Mouse (Mus musculus) intestine, embryonic 15.5 days (tissue): ENCODE data around the gene Klrb1c. TPM values are rescaled to one million over a fixed set of nuclear protein-coding genes. Genes with fewer than 3 reads are reported as not detected.

Experiments used
- ATAC-seq: fragments of 200-750 bp; cut with Nextera tagmentation; 2 replicates; pipeline ENCODE4 v1.8.0; 2017; ENCODE audit warnings: moderate TSS enrichment, moderate library complexity
- H3K27ac ChIP-seq: fragments of 300-500 bp; sonication (generic); 2 replicates; pipeline ENCODE4 v1.5.1; 2015; ENCODE audit warnings: mild to moderate bottlenecking, inconsistent platforms
- H3K27me3 ChIP-seq: fragments of 300-500 bp; sonication (generic); replicated peaks from 2 replicates; pipeline ENCODE4 v1.6.1; 2015; ENCODE audit warnings: inconsistent platforms
- H3K36me3 ChIP-seq: fragments of 300-500 bp; sonication (generic); 2 replicates; pipeline ENCODE4 v1.6.1; 2015; ENCODE audit warnings: inconsistent platforms
- H3K4me1 ChIP-seq: fragments of 300-500 bp; sonication (generic); replicated peaks from 2 replicates; pipeline ENCODE4 v1.6.1; 2015; ENCODE audit warnings: inconsistent platforms
- H3K4me2 ChIP-seq: fragments of 300-500 bp; sonication (generic); replicated peaks from 2 replicates; pipeline ENCODE4 v1.6.1; 2015; ENCODE audit warnings: mild to moderate bottlenecking, inconsistent platforms
- H3K4me3 ChIP-seq: fragments of 300-500 bp; sonication (generic); replicated peaks from 2 replicates; pipeline ENCODE4 v1.5.1; 2015; ENCODE audit warnings: inconsistent platforms
- H3K9ac ChIP-seq: fragments of 300-500 bp; sonication (generic); 2 replicates; pipeline ENCODE4 v1.6.1; 2015; ENCODE audit warnings: inconsistent platforms
- H3K9me3 ChIP-seq: fragments of 300-500 bp; sonication (generic); 2 replicates; pipeline ENCODE4 v1.6.1; 2016; ENCODE audit warnings: inconsistent platforms
- WGBS: fragments of 180-500 bp; shearing (Covaris S2); methylation state at CpG from one replicate; pipeline ENCODE4 v1.1.7; 2015; 5-methylcytosine and 5-hydroxymethylcytosine counted together
- polyA plus RNA-seq: library from polyadenylated mRNA; unstranded; fragments of >200 nt; fragmentation: Nextera tagmentation; extraction: Ambion mirVana; gene quantifications from 2 replicates; pipeline ENCODE4 v1.2.1, GENCODE M21; 2015

The Klrb1c gene
- polyA plus RNA-seq: 0.30 and 0.34 TPM in 2 replicates

- H3K27me3 ChIP-seq: no peaks in the 10 kb centered on the region
- H3K36me3 ChIP-seq: no peaks in the 10 kb centered on the region
- ATAC-seq: no peak
- H3K9ac ChIP-seq: no peak within 1 kb of the TSS
- H3K4me1 ChIP-seq: no peaks in the 10 kb centered on the region
- no peak within 1 kb of the TSS for H3K4me2 ChIP-seq
- H3K27ac ChIP-seq: no peak within 1 kb of the TSS
- H3K9me3 ChIP-seq: no peaks in the 10 kb centered on the region
- WGBS: 91% methylated on average over 2 of the region's 2 CpGs
- H3K4me3 ChIP-seq: no peak within 1 kb of the TSS
Measured at GRCm38 (mm10) chr6:128789115-128789514, at the start of gene Klrb1c. TSS of gene Klrb1c (minus strand) at chr6:128789215.

- Histone ChIP-seq H3K27ac (peak overlapping the region; percentile 59), H3K36me3 (no peaks in the 10 kb centered on the region), H3K27me3 (no peaks in the 10 kb centered on the region), H3K4me3 (peak overlapping the region; percentile 61), H3K4me2 (peak overlapping the region; percentile 62), H3K9me3 (no peaks in the 10 kb centered on the region), H3K9ac (peak overlapping the region; percentile 50), H3K4me1 (peaks cover 9% of the 10 kb centered on the region; the same call in 1 of the 2 replicates)
- WGBS: 3% methylated on average over 14 of the region's 14 CpGs
- ATAC-seq: no peak
Measured at GRCm38 (mm10) chr6:128837454-128838341, 48.7 kb upstream of the Klrb1c start.

- H3K4me3 ChIP-seq: peak overlapping the region; percentile 61; the same call in 1 of the 2 replicates
- peak overlapping the region; percentile 62 for H3K4me2 ChIP-seq
- peak overlapping the region; percentile 59; the same call in 1 of the 2 replicates for H3K27ac ChIP-seq
- H3K9ac ChIP-seq: no peak overlapping the region
- H3K4me1 ChIP-seq: peaks cover 9% of the 10 kb centered on the region; the same call in 1 of the 2 replicates
- H3K9me3 ChIP-seq: no peaks in the 10 kb centered on the region
- 82% methylated on average over 6 of the region's 6 CpGs for whole genome bisulfite sequencing
- no peaks in the 10 kb centered on the region for H3K36me3 ChIP-seq
- no peak for ATAC-seq
- H3K27me3 ChIP-seq: no peaks in the 10 kb centered on the region
Measured at GRCm38 (mm10) chr6:128836955-128837334, 47.9 kb upstream of the Klrb1c start.

- 80% methylated on average over 8 of the region's 8 CpGs for WGBS
- H3K4me3 ChIP-seq: no peak overlapping the region
- H3K27me3 ChIP-seq: no peaks in the 10 kb centered on the region
- no peaks in the 10 kb centered on the region for H3K9me3 ChIP-seq
- H3K4me1 ChIP-seq: peaks cover 4% of the 10 kb centered on the region; the same call in 1 of the 2 replicates
- H3K9ac ChIP-seq: no peak overlapping the region
- H3K4me2 ChIP-seq: no peak overlapping the region
- no peak for ATAC-seq
- H3K27ac ChIP-seq: no peak overlapping the region
- H3K36me3 ChIP-seq: no peaks in the 10 kb centered on the region
Measured at GRCm38 (mm10) chr6:128836191-128836954, 47.4 kb upstream of the Klrb1c start.

GRCm38 (mm10) chr6:128835571-128835970, 46.6 kb upstream of the Klrb1c start:
- peak; percentile 36 for ATAC-seq
- no peaks in the 10 kb centered on the region for H3K36me3 ChIP-seq

GRCm38 (mm10) chr6:128833046-128833445, 44.0 kb upstream of the Klrb1c start:
- H3K4me2 ChIP-seq: no peak overlapping the region
- no peaks in the 10 kb centered on the region for H3K9me3 ChIP-seq
- H3K27ac ChIP-seq: no peak overlapping the region
- H3K36me3 ChIP-seq: no peaks in the 10 kb centered on the region
- no peak overlapping the region for H3K4me3 ChIP-seq
- H3K27me3 ChIP-seq: no peaks in the 10 kb centered on the region
- no peak for ATAC-seq
- H3K4me1 ChIP-seq: no peaks in the 10 kb centered on the region; the same call in 1 of the 2 replicates
- H3K9ac ChIP-seq: no peak overlapping the region
- WGBS: 78% methylated on average over 10 of the region's 10 CpGs

More at GRCm38 (mm10) chr6:128835571-128835970, 46.6 kb upstream of the Klrb1c start:
- WGBS: 66% methylated on average over 4 of the region's 4 CpGs
- Histone ChIP-seq H3K9ac (no peak overlapping the region), H3K27ac (no peak overlapping the region), H3K4me1 (peaks cover 4% of the 10 kb centered on the region; the same call in 1 of the 2 replicates), H3K27me3 (no peaks in the 10 kb centered on the region), H3K4me3 (no peak overlapping the region), H3K4me2 (no peak overlapping the region), H3K9me3 (no peaks in the 10 kb centered on the region)

- 53% methylated on average over 4 of the region's 4 CpGs for WGBS
- no peaks in the 10 kb centered on the region for H3K4me1 ChIP-seq
- no peaks in the 10 kb centered on the region for H3K27me3 ChIP-seq
- H3K9ac ChIP-seq: no peak overlapping the region
- H3K9me3 ChIP-seq: no peaks in the 10 kb centered on the region
- H3K4me2 ChIP-seq: no peak overlapping the region
- no peaks in the 10 kb centered on the region for H3K36me3 ChIP-seq
- no peak for ATAC-seq
- H3K4me3 ChIP-seq: no peak overlapping the region
- H3K27ac ChIP-seq: no peak overlapping the region
Measured at GRCm38 (mm10) chr6:128829837-128830236, 40.8 kb upstream of the Klrb1c start.

GRCm38 (mm10) chr6:128826781-128827180, 37.8 kb upstream of the Klrb1c start:
- no peak for ATAC-seq
- Histone ChIP-seq H3K27me3 (no peaks in the 10 kb centered on the region), H3K9ac (no peak overlapping the region)

GRCm38 (mm10) chr6:128826132-128826531, 37.1 kb upstream of the Klrb1c start, which contains the start of the genes Gm44511 and Klrb1b:
TSS of gene Gm44511 (minus strand) at chr6:128826315.
TSS of gene Klrb1b (minus strand) at chr6:128826331.
- no peaks in the 10 kb centered on the region for H3K9me3 ChIP-seq
- 88% methylated on average over 6 of the region's 6 CpGs for WGBS
- no peak within 1 kb of the TSS for H3K4me3 ChIP-seq

More at GRCm38 (mm10) chr6:128826781-128827180, 37.8 kb upstream of the Klrb1c start:
- Histone ChIP-seq H3K9me3 (no peaks in the 10 kb centered on the region), H3K4me1 (no peaks in the 10 kb centered on the region), H3K4me2 (no peak overlapping the region), H3K4me3 (no peak overlapping the region), H3K27ac (no peak overlapping the region), H3K36me3 (no peaks in the 10 kb centered on the region)
- 87% methylated on average over 3 of the region's 3 CpGs for WGBS

GRCm38 (mm10) chr6:128818083-128818802, 29.2 kb upstream of the Klrb1c start:
- no peaks in the 10 kb centered on the region for H3K4me1 ChIP-seq
- no peak overlapping the region; the same call in 1 of the 2 replicates for H3K27ac ChIP-seq
- no peaks in the 10 kb centered on the region for H3K9me3 ChIP-seq
- 78% methylated on average over 4 of the region's 4 CpGs for WGBS
- no peak overlapping the region for H3K4me2 ChIP-seq
- peak; percentile 77 for ATAC-seq
- H3K9ac ChIP-seq: no peak overlapping the region
- no peaks in the 10 kb centered on the region for H3K27me3 ChIP-seq
- no peak overlapping the region for H3K4me3 ChIP-seq
- no peaks in the 10 kb centered on the region for H3K36me3 ChIP-seq

More at GRCm38 (mm10) chr6:128826132-128826531, 37.1 kb upstream of the Klrb1c start, which contains the start of the genes Gm44511 and Klrb1b:
- Histone ChIP-seq H3K9ac (no peak within 1 kb of the TSS), H3K27me3 (no peaks in the 10 kb centered on the region), H3K4me2 (no peak within 1 kb of the TSS), H3K4me1 (no peaks in the 10 kb centered on the region), H3K36me3 (no peaks in the 10 kb centered on the region), H3K27ac (no peak within 1 kb of the TSS)
- ATAC-seq: no peak

- 91% methylated on average over 5 of the region's 5 CpGs for WGBS
Measured at GRCm38 (mm10) chr6:128808532-128808931, 19.5 kb upstream of the Klrb1c start.

More at GRCm38 (mm10) chr6:128808532-128808931, 19.5 kb upstream of the Klrb1c start:
- Histone ChIP-seq H3K27me3 (no peaks in the 10 kb centered on the region), H3K4me3 (no peak overlapping the region), H3K4me2 (no peak overlapping the region), H3K4me1 (no peaks in the 10 kb centered on the region), H3K36me3 (no peaks in the 10 kb centered on the region), H3K9ac (no peak overlapping the region), H3K9me3 (no peaks in the 10 kb centered on the region), H3K27ac (no peak overlapping the region)
- no peak for ATAC-seq
